Mouse (Mus musculus): ENCODE data around the gene Dazap1.
"Not testable (repeated sequence)": the region's sequence is repeated elsewhere in the genome, so short reads cannot be mapped to it uniquely, and the experiment has no call there.

Gene Dazap1

GRCm38 (mm10) chr10:80260642-80261584, at the start of gene Dazap1, which contains the start of gene Gamt:
Dazap1 (plus strand) TSS chr10:80261486.
Gamt (minus strand) TSS chr10:80261012.
- peak; percentile 97 for DNase-seq (ENCODE audit: low read depth, low spot score)

- not testable (repeated sequence) for DNase-seq (ENCODE audit: low read depth, low spot score)
These were observed 49.7 kb upstream of the Dazap1 start for GRCm38 (mm10) chr10:80211547-80212103.

- DNase-seq (ENCODE audit: low read depth, low spot score) = no peak
These were observed 46.1 kb upstream of the Dazap1 start for GRCm38 (mm10) chr10:80215048-80215772.

- no peak for DNase-seq (ENCODE audit: low read depth, low spot score)
These were observed 40.6 kb upstream of the Dazap1 start for GRCm38 (mm10) chr10:80220676-80221075.

- not testable (repeated sequence) for DNase-seq (ENCODE audit: low read depth, low spot score)
These were observed 38.1 kb upstream of the Dazap1 start for GRCm38 (mm10) chr10:80223137-80223536.

GRCm38 (mm10) chr10:80226071-80226415, 35.2 kb upstream of the Dazap1 start:
- DNase-seq (ENCODE audit: low read depth, low spot score) = no peak

GRCm38 (mm10) chr10:80226416-80227165, 34.7 kb upstream of the Dazap1 start, which contains the start of gene Mum1:
Mum1 (plus strand) TSS chr10:80226434.
- DNase-seq (ENCODE audit: low read depth, low spot score) = peak; percentile 98

GRCm38 (mm10) chr10:80227166-80227539, 34.1 kb upstream of the Dazap1 start:
- no peak for DNase-seq (ENCODE audit: low read depth, low spot score)

GRCm38 (mm10) chr10:80227877-80228775, 33.2 kb upstream of the Dazap1 start:
- peak; percentile 55 for DNase-seq (ENCODE audit: low read depth, low spot score)

GRCm38 (mm10) chr10:80236145-80236825, 25.0 kb upstream of the Dazap1 start:
- DNase-seq (ENCODE audit: low read depth, low spot score) = no peak

- no peak for DNase-seq (ENCODE audit: low read depth, low spot score)
These were observed 24.3 kb upstream of the Dazap1 start for GRCm38 (mm10) chr10:80237020-80237419.

- DNase-seq (ENCODE audit: low read depth, low spot score) = no peak
These were observed 23.0 kb upstream of the Dazap1 start for GRCm38 (mm10) chr10:80238306-80238705.

- no peak for DNase-seq (ENCODE audit: low read depth, low spot score)
These were observed 21.5 kb upstream of the Dazap1 start for GRCm38 (mm10) chr10:80239791-80240190.

- DNase-seq (ENCODE audit: low read depth, low spot score) = no peak
These were observed 19.2 kb upstream of the Dazap1 start for GRCm38 (mm10) chr10:80242088-80242487.

GRCm38 (mm10) chr10:80242607-80243006, 18.7 kb upstream of the Dazap1 start:
- no peak for DNase-seq (ENCODE audit: low read depth, low spot score)

- DNase-seq (ENCODE audit: low read depth, low spot score) = peak; percentile 77
These were observed 16.4 kb upstream of the Dazap1 start for GRCm38 (mm10) chr10:80244791-80245399.

- DNase-seq (ENCODE audit: low read depth, low spot score) = no peak
These were observed 15.7 kb upstream of the Dazap1 start for GRCm38 (mm10) chr10:80245600-80245999.

GRCm38 (mm10) chr10:80247849-80248248, 13.4 kb upstream of the Dazap1 start:
- no peak for DNase-seq (ENCODE audit: low read depth, low spot score)

- DNase-seq (ENCODE audit: low read depth, low spot score) = not testable (repeated sequence)
These were observed 12.8 kb upstream of the Dazap1 start for GRCm38 (mm10) chr10:80248437-80248836.
